Mouse (Mus musculus) CD4-positive, CD25-positive, alpha-beta regulatory T cell, adult 4 months (primary cell): ENCODE data around the gene 4931417E11Rik. TPM values are rescaled to one million over a fixed set of nuclear protein-coding genes. Genes with fewer than 3 reads are reported as not detected.

Experiments used
- ATAC-seq: one replicate; pipeline ENCODE4 v1.8.0; 2017
- polyA plus RNA-seq, 2 experiments: library from polyadenylated mRNA; unstranded; fragments of 100-300 nt; shearing (Covaris generic); gene quantifications; one replicate each; pipeline ENCODE4 v1.2.1; 2017

Gene 4931417E11Rik
- not detected for polyA plus RNA-seq

DNA sequence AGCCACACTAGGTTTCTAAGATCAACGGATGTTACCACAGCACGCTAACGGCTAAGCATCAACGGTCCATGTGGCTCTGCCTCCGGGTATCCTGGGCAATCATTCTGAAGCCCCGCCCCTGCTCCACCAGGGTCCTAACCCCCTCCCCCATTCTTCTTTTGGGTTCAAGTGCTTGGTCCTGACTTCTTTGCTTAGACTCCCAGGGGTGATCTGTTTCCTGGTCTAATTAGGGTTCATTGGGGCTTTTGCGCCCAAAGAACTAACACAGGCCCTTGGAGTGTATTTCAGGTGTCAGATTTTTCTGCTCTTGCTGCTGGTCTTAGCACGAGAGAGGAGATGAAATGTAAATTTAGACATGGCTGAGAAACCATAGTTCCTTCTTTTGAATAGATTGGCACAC lies at the start of gene 4931417E11Rik:
4931417E11Rik (minus strand) TSS at position 101 of the 400 bp plus-strand sequence.
- no peak for ATAC-seq

DNA sequence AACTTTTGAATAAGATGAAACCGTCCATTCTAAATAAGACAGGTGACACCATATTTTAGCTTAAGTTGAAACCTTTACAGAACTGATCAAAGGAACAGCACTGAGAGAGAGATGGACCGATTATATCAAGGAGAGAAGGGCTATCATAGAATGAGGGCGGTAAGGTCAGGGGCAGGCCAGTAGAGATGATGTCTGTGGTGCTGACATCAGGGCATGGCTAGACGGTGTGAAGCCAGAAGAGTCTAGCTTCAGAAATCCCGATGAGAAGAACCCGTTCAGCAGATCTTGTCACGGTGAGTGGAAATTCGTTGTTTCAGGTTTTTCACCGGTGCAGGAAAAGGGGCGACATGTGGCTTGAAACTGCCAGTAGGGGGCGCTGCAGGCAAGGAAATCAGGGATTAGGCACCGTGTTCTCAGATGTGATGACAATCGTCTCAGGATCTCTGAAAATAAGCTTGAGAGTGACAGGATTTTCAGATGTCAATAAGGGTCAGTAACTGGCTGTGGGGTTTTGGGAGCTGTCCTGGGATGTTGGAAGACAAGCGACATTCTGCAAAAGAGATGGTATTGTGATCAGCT lies 48.4 kb upstream of the 4931417E11Rik start:
- ATAC-seq, result no peak

DNA sequence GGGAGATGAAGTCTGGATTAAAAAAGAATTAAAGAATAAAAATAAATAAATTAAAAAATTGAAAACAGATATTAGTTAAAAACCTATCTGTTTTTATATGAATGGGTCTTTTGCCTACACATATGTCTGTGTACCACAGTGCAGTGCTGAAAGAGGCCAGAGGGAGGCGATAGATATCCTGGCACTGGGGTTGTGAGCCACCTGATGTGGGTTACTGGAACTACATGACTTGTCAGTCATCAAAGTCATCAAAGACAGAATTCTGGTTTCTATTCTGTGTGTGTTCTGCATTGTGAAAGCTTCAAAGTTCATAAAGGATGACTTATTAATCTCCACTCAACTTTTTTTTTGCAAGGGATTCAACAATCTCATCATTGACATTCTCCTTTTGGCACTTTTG lies 43.4 kb upstream of the 4931417E11Rik start:
- no peak for ATAC-seq

DNA sequence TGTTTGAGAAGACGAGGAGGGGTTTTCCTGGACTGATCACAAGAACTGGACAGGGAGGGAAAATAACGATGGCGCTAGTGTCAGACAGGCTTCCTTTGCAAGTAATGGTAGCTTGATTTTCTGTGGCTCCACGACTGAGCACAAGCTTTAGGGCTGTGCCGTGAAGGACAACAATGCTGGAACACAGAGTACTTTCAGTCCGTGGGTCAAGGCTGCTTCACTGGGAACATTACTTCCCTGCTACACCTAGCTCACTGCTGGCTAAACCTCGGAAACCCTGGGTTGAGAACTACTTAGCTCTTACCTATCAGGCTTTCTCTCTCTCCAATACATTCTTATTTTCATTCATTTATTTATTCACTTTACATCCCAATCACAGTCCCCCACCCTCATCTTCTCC lies 30.2 kb upstream of the 4931417E11Rik start:
- no peak for ATAC-seq

DNA sequence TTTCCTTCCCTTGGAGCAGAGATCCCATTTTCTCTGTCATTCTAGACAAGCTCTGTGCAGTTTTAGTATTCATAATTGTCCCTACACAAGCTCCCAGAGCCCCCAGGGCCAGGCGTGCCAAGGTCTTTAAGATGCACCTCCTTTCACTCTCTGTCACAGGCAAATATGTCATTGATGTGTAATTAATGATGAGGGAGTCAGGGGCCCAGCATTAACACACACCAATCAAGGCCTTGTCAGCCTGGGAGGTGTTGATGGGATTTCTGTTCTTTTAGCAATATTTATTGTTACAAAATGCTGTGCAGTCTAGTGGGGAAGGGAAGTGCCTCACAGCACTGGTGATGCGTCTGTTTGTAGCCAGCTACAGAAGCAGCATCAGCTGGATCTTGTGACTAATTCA lies 27.9 kb upstream of the 4931417E11Rik start:
- no peak for ATAC-seq

DNA sequence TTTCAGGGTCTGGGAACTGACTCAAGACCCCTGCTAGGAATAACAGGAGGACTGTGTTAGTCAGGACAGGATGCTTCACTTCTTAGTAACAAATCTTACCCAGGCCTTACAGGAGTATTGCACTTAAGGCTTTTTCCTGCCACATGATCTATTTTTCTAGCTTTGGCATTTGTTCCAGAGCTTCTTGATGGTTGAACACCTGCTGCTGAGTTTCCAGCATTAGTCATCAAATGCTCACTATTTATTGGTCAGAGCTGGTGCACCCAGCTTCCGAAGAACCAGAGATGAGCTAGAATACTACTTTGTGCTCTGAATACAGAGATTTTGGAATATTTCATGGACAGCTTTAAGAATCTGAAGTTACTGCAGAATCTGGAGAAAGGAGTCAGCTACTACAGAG lies 21.1 kb upstream of the 4931417E11Rik start:
- no peak for ATAC-seq

DNA sequence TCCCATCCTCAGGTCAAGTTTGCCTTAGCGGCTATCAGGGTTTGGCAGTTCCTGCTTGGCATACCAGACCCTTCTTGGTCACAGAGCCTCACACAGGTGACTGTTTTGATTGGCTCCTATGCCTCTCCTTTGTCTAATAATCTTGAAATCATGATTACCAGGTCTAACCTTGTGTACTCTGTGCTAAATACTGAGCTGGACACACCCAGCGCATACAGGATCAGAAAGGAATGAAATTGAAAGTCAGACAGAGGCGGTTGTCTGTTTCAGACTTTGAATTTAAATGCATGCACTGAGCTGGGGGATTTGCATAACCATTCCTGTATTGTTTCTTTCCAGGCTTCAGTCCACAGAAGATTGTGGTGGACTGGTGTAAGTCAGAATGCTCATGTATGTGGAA lies 16.1 kb upstream of the 4931417E11Rik start:
- no peak for ATAC-seq

DNA sequence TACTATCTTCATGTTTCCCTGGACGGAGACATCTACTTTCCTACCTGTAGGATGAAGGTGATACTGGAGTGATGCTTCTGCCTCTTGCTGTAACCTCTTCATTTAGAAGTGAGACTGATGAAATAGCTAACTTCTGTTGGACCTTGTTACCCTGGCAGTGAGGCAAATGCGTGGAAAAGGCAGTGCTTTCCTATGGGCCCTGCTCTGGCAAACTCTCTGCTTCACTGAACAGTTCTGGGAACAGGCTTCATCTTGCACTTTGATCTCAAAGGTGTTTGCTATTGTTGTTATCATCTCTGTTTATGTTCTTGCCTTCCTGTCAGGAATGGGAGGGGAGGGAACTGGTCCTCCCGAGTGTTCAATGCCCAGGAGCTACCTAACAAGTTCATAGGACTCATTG lies 3.4 kb downstream of the 4931417E11Rik start:
- no peak for ATAC-seq

DNA sequence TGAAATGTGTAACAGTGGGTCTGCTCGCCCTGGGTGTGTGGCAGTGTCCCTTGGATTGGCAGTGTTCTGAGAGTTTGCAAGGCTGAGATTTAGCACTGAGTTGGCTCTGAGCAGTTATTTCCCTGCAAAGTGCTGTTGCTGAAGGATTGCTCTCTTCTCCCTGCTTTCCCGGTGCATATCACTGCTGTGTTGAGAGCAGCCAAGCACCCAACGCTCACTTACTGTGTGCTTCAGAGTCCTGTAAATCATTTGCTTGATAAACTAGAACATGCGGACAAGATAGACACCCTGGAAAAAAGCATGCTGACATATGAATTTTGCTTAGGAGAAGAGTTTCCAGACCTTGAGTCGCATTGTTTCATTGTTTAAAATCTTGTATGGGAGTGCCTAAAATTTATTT lies 6.9 kb downstream of the 4931417E11Rik start:
- ATAC-seq, result no peak

DNA sequence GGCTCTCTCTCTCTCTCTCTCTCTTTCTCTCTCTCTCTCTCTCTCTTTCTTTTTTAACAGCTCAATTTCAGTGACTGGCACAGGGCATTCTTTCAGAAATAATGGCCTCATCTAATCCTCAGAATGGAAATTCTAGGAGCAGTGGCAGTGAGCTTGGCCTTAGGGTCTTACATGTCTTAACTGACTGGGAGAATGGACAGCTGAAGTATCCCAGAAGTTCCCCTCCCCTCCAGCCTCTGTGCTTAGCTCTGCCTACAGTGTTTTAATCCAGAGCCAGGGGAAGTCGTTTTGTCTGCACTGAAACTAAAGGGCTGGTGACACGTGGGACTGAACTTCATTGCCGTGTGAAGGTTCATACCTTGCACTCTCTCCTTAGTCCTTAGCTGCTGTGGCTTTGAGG lies 35.6 kb downstream of the 4931417E11Rik start:
- no peak for ATAC-seq

DNA sequence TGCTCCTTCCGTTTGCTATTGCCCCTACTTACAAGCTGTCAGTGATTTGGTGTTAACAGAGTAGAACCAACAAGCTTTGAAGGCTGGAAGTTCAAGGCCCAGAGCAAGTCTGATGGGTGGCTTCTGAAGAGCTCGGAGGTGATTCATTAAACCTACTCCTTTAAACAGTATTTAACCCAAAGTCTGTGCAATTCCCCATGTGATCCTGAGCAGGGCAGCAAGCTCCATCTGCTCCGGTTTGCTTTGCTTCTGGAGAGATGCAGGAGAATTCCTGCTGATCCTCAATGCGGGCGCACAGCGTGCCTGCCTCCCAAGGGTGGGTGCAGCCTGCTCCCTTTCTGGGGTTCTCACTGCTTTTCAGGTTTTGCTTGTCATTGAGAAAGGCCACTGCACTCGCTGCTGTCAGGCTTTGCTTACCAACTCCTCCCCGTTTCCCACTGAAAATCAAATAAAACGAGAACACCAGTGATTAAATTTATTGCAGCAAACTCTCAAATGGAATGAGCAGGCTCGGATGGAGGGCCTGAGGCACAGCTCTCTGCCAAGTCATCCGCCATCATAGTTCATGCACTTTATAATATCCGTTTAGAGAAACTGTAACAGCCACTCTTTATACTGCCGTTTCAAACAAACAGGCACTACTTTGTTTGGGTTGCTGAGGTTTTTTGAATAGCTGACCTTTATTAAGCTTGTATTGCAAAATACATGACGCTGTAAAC lies 40.7 kb downstream of the 4931417E11Rik start:
- ATAC-seq, result no peak

DNA sequence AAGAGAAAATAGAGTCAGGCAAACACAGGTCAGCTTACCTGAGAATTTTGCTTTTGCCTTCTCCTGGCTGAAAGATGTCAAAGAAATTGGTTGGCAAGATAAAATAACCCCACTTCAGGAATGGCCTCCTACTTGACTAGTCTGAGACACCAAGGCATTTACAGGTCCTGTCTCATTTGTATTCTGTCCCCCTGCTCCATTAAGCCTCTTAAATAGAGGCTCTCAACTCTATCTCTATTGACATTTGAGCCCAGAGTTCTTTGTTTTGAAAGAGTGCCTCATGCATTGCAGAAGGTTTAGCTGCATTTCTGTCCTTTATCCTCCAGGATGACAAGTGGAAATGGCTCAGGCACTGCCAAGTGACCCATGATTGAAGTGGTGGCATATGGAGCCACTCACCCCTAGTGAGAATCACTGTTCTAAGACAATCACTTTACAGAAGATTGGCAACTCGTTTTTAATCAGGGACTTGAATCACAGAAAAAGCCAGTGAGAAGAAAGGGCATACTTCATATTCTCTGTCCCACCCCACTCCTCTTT lies 42.1 kb downstream of the 4931417E11Rik start:
- ATAC-seq, result no peak

Other genes starting within 250 kb of the 4931417E11Rik start
- gene Dnah6, start 248.0 kb downstream of the 4931417E11Rik start, polyA plus RNA-seq, result not detected
- gene Suclg1, start 221.3 kb downstream of the 4931417E11Rik start, polyA plus RNA-seq, result 100 to 1,000 TPM; 111 to 123 TPM